Mouse (Mus musculus) left cerebral cortex, postnatal 4 days (tissue): ENCODE measurements around the gene Fanci. TPM values are rescaled to one million over a fixed set of nuclear protein-coding genes. Genes with fewer than 3 reads are reported as not detected.

ENCODE experiments used
- DNase-seq: peaks from one replicate; pipeline ENCODE4 v3.0.0-alpha.2; 2022
- intact Hi-C: fragments of 180-260 bp; cut with DNase I; formaldehyde crosslinking; loops from one replicate; pipeline ENCODE4 v1.15.1; 2025
- total RNA-seq, 2 experiments: library from RNA; stranded (reverse); gene quantifications; 2 replicates each; pipeline ENCODE4 v1.2.3; 2021

Gene Fanci
- total RNA-seq, 2 experiments from 2014 or later, result 2.0 to 2.4 TPM

DNA sequence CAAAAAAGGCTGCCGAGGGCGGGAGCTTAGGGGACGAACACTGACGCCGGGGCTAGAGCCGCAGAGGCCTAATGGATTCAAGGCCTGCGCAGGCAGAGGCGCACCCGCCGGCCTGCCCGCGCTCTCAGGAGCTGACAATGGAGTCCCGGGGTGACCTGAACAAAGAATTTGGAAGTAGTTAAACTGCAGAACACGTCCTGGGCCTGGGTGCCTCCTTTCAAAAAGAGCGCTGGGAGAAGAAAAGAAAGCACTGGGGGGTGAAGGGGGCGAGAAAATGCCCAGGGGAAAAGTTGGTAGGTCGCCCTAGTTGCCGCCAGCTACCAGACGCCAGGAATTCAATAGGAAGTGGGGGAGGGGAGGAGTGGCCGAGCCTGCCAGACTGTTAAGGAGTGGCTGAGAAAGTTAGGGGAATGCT lies 106.0 kb downstream of the Fanci start:
- peak; percentile 72 for DNase-seq
- intact Hi-C loops, result loop anchor here (2.0 to 5.0 kb wide), 2 partner anchors 50 to 97 kb away; no protein-coding TSS in a partner anchor

DNA sequence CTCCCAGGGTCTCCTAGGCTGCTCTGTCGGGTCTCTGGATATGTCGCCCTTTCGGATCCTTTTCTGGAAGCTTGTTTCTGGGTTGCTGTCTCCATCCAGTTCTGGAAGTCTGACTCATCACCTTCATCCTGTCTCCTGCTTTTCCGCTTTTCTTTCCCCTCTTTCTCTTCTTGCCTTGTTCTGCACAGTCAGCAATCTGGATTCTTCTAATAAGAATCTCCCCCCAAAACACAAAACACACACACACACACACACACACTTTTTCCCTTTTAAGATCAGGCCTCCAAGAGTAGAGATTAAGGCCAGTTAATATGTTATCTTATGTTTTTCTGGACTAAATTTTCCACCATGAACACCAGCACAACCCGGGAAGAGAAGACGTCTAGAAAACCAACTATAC lies 106.6 kb downstream of the Fanci start:
- intact Hi-C loops, result loop anchor here (5.0 kb wide), 1 partner anchor 49 kb away; no protein-coding TSS in a partner anchor
- no peak for DNase-seq

DNA sequence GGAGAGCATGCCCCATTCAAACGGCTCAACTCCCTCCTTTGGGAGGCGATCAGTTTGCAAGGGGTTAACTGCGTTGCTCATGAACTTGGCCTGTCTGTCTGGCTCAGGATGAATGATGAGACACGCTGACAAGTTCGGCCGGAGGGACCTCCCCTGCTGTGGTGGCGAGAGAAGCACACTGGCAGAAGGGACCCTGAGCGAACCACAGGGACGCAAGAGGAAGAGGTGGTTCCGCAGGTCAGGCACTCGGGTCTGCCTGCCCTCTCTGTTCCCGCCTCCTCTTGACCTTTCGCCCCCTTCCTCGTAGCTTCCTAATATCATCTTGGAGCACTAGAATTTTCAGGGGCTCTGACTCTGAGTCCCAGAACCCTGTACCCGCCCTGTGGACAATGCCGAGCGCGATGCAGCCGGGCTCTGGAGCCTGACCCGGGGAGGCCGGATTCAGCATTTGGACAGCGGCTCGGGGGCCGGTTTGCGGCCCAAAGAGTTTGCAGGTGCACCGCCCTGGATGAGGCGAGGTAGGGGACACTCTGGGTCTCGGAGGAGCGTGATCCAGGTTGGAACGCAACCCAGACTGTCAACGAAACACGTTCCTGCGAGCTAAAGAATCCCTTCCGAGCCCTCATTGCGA lies 107.4 kb downstream of the Fanci start:
- DNase-seq, result peak; percentile 73
- intact Hi-C loops, result loop anchor here (5.0 kb wide), 1 partner anchor 48 kb away; no protein-coding TSS in a partner anchor

Other genes with a start within 250 kb of the Fanci start
- 100 to 1,000 TPM; 136 to 148 TPM for gene Mfge8, start 242.9 kb upstream of the Fanci start, total RNA-seq
- 100 to 1,000 TPM; 112 to 114 TPM for gene Abhd2, start 118.7 kb upstream of the Fanci start, total RNA-seq
- gene Rlbp1, start 4.9 kb upstream of the Fanci start, total RNA-seq, result 10 to 100 TPM; 45.0 to 49.2 TPM
- gene Polg, start 74.4 kb downstream of the Fanci start, total RNA-seq, result 10 to 100 TPM; 75.8 to 80.6 TPM
- gene Rhcg, start 225.7 kb downstream of the Fanci start, total RNA-seq, result 1 to 10 TPM; 2.4 to 3.7 TPM